Mouse (Mus musculus): ENCODE measurements around the gene Cnot2. TPM values are rescaled to one million over a fixed set of nuclear protein-coding genes. Genes with fewer than 3 reads are reported as not detected.

Gene Cnot2
- polyA plus RNA-seq, 1 experiment from 2014 or later: 124 TPM

DNA sequence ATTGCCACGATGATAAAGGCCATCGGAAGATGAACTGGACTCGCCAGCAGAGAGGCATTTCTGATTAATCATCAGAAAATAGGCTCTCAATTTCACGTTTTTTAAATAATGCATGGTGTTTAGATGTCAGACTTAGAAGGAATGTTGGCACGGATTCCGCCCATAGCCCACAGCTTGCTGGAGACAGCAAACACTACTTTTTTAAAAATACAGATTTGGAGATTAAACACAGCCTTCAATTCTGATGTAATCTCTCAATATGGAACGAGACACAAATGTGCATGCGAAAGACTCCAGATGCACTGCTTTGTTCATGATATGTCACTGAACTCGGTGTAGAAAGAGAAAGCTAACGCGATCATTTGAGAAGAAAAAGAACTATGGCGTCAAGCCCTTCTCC lies 145.9 kb downstream of the Cnot2 start:
- DNase-seq (ENCODE audit: low spot score): no peak
- 92% methylated on average over 12 of the region's 12 CpGs for WGBS
- Histone ChIP-seq H3K36me3 (replicated peaks) (peaks cover 13% of the 10 kb centered on the region), H3K9me3 (peaks cover 11% of the 10 kb centered on the region), H3K4me1 (no peaks in the 10 kb centered on the region), H3K27ac (replicated peaks) (no peak overlapping the region), H3K4me3 (no peak overlapping the region), H3K27me3 (replicated peaks; ENCODE audit: low read depth, poor library complexity, severe bottlenecking) (no peaks in the 10 kb centered on the region)

Small RNA genes within 50 kb of the gene (microRNA-seq; reads per million reads assigned to microRNA genes)
- not detected for gene Gm25190

Other genes with a start within 250 kb of the Cnot2 start
- 7.0 and 10.6 TPM in 2 replicates for gene Kcnmb4, start 107.6 kb downstream of the Cnot2 start, polyA plus RNA-seq (2016; fragmentation: Nextera tagmentation; extraction: Ambion mirVana)

All from embryonic facial prominence, embryonic 10.5 days (tissue).